Mouse (Mus musculus) naive thymus-derived CD4-positive, alpha-beta T cell, adult 2 months (primary cell): ENCODE measurements around the gene Jazf1.

Experiments used
- DNase-seq: peaks from one replicate; pipeline ENCODE4 v3.0.0-alpha.2; 2011; ENCODE audit warnings: low read depth

The Jazf1 gene

GRCm38 (mm10) chr6:52796035-52796598 is 272.3 kb downstream of the Jazf1 start:
- no peak for DNase-seq

DNA sequence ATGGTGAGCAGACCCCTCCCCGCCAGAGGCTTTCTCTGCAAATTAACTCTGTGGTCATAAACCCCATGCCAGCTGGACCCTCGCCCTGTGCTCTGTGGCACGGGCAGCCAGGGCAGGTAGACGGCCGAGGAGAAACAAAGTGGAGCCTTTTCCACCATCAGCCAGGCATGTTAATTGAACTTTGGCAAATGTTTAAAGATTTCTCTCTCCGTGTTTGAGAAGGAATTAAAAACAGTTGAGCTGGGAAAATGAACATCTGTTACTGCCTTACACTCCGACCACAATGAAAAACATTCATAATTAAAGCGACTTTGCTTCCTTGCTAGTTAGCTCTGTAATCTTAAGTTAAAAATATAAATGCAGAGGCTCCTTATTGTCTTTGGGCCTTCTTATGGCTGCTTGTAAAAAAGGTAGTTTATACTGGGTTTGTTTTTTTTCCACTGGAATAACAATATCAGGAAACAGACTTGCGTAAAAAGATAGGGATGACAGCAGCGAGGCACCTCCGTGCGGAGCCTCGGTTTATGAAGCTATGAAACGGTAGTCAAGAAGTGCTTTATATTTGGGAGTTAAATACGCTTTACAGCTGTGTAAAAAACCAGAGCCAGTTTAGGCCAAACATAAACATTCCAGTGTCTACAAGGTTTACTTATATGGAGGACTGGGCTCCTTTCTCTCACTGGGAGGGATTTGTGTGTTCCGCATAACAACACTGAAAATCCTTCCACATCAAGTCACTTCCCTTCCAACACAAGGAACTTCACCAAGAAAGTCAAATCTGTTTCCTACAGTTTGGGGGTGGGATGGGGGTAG is 273.2 kb downstream of the Jazf1 start:
- no peak for DNase-seq

DNA sequence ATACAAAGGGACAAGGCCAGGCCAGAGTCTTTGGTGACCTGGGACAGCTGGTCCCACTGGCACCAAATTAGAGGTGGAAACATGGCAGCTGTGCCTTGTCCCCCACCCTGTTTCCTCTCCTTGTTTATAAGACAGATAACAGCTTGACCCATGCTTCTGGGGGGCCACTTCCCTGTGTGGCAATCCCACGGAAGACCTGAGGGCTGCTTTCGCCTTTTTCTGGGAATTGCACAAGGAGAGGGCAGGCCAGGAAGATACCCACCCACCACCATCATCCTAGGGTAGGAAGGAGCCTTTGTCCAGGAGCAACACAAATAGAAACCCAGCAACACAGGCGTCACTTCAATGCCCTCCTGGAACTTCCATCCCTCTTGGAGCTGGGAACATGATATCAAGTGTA is 276.0 kb downstream of the Jazf1 start:
- no peak for DNase-seq

- DNase-seq: no peak
Observed at GRCm38 (mm10) chr6:52790781-52791180, 277.6 kb downstream of the Jazf1 start.

DNA sequence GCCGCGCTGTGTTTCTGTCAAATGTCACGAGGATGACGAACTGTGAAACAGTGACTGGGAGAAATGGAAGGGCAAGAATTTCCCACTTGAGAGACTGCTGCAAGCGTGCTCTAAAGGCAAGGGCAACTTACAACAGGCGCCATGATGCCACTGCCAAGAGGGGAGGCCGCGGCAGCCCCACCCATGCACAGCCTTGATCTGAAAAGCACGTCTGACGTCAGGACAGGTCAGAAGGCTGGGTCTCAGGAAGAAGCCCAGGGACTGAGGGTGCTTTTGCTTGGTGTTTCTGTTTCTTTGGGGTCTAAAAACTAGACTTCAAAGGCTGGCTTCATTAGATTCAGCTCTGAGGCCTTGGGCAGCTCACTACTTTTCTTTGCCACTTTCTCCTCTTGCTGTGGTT is 278.1 kb downstream of the Jazf1 start:
- no peak for DNase-seq

GRCm38 (mm10) chr6:52779546-52779945 is 288.9 kb downstream of the Jazf1 start:
- DNase-seq: no peak

GRCm38 (mm10) chr6:52778523-52778922 is 289.9 kb downstream of the Jazf1 start:
- DNase-seq: no peak

- no peak for DNase-seq
Observed at GRCm38 (mm10) chr6:52777034-52777433, 291.4 kb downstream of the Jazf1 start.

GRCm38 (mm10) chr6:52775956-52776355 is 292.5 kb downstream of the Jazf1 start:
- DNase-seq: no peak

GRCm38 (mm10) chr6:52775350-52775749 is 293.1 kb downstream of the Jazf1 start:
- no peak for DNase-seq

DNA sequence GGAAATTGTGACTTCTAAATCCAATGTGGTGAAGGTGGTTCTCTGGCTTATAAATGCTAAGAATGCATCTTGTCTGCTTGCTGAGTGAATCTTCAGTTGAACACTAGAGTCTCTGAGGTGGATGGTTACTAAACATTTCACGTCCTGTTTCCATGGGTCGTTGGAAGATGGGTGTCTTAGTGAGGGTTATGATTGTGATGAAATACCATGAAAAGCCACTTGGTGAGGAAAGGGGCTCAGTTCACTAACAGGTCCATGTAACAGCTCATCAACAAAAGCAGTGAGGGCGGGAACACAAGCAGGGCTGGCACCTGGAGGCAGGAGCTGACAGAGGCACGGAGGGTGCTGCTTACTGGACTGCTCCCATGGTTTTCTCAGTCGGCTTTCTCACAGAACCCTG is 295.3 kb downstream of the Jazf1 start:
- no peak for DNase-seq

DNA sequence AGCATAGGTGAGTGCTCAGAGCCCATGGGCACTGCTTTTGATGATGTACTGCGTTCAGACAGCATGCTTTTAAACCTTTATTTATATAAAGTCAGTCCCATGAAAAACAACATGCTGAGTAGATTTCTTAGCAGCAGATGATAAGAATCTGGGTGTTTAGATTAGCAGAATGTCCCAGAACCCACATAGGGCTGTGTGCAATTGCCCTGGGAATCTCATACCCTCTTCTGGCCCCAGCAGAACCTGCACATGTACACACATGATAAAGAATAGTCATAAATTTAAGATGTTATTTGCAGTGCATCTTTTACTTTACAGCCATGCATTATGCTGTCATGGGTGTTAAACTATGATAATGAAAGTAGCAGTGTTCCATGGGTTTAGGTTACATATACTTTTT is 297.6 kb downstream of the Jazf1 start:
- no peak for DNase-seq

- no peak for DNase-seq
Observed at GRCm38 (mm10) chr6:52765206-52765605, 303.2 kb downstream of the Jazf1 start.

- no peak for DNase-seq
Observed at GRCm38 (mm10) chr6:52752832-52753231, 315.6 kb downstream of the Jazf1 start.

- DNase-seq: no peak
Observed at GRCm38 (mm10) chr6:52734630-52735029, 333.8 kb downstream of the Jazf1 start.

GRCm38 (mm10) chr6:52730338-52730737 is 338.1 kb downstream of the Jazf1 start:
- DNase-seq: no peak

DNA sequence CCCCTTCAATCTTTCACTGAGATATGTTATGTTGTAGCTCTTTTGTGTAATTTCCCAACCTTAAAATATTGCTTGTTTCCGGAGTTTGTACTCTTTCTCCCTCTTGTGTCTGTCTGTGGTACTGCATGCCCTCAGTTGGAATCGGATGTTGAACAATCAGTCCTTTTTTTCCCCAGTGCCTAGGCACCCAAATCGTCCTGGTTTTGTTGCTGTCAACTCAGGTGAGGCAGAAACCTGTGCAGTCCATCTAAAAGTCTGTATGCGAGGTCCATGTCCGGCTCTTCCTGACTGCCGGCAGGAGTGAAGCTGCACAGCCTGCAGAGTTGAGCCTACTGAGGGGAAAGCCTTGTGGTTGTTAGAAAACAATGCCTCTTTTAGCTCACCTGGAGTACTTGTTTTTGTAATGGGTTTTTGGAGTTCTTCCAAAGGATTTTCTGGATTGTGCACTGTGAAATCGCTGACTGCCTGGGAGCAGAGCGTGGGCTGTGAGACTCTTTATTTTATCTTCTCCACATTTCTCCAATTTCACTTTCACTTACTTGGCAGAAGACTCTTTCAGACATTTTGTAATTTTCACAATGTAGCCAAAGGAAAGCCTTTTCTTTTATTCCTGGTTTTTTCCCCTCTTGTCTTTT is 343.5 kb downstream of the Jazf1 start:
- peak; percentile 85 for DNase-seq
